Mouse (Mus musculus) fat pad, adult 2 months (tissue): ENCODE measurements around the gene Thap4.

Experiments
- DNase-seq: peaks from one replicate; pipeline ENCODE4 v3.0.0-alpha.2; 2011; ENCODE audit warnings: low read depth, low spot score; ENCODE audit errors: extremely low read depth

The Thap4 gene

DNA sequence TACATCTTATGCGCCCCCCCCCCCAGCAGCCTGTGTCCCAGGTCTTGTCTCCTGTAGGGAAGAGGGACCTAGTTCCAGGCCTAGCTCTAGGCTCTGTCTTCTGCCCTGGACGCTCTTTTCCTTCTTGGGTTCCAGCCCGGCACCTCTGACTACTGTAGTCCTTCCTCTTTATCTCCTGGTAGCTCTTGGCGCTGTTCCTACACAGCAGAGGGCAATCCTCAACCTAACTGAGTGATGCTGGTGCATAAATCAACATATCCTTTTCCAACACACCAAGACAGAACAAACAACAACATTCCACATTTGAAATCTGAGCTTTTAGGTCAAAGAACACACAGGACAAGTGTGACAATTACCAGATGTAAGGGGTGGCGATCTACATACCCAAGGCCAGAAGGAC is 8.5 kb downstream of the Thap4 start:
- DNase-seq, result no peak

DNA sequence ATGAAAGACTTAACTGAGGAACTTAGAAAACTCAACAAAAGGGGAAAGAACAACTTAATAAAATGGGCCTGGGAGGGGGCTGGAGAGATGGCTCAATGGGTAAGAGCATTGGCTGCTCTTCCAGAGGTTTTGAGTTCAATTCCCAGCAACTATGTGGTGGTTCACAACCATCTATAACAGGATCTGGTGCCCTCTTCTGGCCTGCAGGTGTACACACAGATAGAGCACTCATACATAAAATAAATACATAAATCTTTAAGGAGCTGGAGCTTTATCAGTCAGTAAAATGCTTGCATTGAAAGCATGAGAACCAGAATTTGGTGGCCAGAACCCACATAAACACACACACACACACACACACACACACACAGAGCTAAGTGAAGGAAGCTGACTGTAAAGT is 11.8 kb downstream of the Thap4 start:
- DNase-seq, result no peak

DNA sequence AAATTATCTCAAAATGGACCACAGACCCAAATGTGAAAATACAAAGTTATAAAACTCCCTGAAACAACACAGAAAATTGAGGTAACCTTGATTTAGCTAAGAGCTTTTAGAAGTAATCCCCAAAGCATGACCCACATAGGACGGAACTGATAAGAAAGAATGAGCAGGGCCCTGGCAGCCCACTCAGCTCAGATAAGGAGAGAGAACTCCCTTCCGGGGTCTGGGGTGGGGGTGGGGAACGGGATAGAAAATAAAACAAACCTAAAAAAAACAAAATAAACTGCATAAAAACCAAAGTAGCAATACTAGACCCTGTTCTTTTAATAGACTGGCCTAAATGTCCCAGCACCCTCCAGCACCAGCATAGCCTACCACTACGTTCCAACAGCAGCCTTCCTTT is 12.7 kb downstream of the Thap4 start:
- DNase-seq, result no peak

DNA sequence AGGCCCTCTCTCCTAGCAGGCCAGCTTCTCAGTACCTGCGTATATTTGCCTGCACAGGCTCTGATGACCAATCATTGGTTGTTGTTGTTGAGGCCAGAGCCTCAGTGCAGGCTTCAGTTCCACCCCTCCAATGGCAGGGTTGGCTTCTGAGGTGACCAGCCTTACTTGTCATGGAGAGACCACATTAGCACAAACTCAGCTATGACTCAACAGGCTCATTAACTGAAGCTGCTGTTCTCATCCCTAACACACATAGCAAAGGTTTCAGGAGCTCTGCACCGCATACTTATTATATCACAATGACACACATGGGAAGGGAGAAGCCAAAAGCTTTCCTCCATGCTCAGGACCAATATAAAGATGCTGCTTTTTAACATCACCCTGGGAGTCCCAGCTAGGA is 14.0 kb downstream of the Thap4 start:
- DNase-seq, result no peak

DNA sequence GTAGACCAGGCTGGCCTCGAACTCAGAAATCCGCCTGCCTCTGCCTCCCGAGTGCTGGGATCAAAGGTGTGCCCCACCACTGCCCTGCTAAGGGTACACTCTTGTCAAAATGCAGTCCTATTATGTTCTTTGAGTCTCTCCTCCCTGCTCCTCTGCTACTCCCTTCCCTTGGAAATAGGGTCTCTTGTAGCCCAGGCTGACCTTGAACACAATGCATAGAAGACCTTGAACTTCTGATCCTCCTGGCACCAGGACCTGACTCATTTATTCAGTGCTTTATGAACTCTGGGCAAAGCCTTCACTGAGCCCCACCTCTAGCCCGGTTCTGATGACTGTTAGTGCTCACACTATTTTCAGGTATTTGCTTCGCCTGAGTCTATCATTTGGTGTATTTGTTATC is 17.0 kb downstream of the Thap4 start:
- no peak for DNase-seq

DNA sequence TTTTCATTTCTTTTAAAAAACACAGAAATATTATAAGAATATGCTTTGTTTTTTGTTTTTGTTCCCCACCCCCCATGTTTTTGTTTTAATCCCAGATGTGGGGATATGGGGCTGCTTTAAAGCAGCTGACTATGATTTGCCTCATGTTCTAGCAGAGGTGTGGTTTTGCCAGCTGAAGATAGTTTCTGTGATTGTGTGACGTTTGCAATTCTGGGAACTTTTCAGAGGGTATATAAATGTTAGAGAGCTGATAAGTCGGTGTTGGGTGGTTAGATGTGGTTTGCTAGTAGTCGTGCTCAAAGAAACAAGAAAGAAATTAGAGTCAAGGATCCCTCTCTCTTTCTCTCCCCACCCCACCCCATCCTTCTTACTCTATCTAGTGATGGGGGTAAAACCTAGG is 18.8 kb downstream of the Thap4 start:
- DNase-seq, result no peak

DNA sequence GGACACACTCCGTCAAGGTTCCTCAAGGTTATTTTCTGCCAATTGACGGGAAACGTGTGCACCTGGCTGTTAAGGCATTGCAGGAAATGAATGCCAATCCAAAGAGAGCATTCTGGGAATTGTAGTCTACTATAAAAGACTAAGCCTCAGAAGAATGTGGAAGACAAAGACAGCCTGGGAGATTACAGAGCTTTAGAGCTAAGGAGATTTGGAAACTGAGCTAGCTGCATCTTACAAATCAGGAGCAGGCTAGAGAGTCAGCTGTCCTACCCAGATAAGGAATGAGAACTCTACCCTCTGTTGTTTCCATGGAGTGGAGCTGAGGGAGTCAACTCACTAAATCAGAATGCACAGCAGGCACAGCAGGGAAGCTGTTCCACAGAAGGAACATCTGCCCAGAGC is 22.8 kb downstream of the Thap4 start:
- no peak for DNase-seq

DNA sequence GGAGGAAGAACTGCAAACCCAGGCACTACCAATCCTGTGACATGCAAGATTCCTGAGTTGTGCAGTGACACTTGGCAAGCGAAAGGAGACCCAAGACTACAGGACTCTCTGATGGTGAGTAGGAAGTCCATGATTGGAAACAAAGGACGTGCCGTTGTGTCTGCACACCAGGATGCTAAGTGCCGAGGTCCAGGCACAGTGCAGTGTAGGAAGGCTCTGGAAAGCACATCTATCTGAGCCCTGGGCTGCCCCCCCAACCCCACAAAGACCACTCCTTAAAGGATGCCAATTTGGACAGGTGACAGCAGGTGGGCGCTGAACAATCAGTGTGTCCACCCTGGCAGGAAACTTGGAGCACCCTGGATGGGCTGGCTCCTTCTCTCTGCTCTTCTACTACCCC is 23.6 kb downstream of the Thap4 start:
- no peak for DNase-seq

DNA sequence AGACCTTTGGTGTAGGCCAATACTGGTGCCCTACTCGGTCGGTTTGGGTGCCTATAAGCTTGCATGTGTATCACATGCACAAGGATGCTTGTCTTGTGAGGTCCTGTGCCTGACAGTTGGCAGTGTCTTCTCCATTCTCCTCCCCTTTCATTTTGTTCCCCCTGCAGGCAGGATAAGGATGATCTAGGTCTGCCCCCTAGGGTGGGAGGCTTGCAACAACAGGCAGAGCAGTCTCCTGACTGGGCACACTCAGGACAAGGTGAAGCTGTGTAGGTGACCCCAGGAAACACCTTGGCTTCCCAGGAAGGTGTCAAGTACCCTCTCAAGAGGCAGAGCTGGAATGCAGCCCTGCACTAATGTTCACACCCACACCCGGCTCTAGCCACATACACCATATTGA is 27.7 kb downstream of the Thap4 start:
- no peak for DNase-seq

DNA sequence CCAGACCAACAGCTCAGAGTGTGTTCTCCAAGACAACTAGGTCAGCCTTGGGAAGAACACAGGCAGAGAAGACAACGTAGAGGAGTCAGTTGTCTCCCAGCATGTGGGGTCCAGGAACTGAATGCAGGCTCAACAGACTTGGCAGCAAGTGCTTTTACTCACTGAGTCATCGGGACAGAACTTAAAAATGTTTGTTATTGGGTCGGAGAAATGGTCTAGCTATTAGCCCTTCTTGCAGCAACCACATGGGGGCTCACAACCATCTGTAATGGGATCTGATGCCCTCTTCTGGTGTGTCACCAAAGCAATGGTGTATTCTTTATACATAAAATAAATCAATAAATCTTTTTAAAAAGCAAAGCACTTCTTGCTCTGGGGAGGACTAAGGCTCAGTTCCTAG is 28.5 kb downstream of the Thap4 start:
- DNase-seq, result no peak

DNA sequence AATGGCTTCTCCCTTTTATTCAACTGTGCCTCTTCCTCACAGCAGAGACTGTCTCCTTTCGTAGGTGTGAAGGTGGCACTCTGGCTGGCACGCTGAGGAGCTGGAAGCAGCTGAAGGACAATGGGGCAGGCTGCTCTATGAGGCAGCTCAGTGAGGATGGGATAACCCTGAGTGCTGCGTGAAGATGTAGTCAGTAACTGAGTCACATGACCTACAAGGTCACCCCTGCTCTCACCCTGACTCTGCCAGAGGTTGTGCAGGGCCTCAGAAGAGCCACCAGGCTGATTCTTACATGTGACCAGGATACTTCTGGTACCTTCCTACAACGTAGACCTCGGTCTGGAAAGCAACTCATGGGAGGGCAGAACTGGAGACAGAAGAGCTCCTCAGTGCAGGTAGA is 29.0 kb downstream of the Thap4 start:
- DNase-seq, result no peak

DNA sequence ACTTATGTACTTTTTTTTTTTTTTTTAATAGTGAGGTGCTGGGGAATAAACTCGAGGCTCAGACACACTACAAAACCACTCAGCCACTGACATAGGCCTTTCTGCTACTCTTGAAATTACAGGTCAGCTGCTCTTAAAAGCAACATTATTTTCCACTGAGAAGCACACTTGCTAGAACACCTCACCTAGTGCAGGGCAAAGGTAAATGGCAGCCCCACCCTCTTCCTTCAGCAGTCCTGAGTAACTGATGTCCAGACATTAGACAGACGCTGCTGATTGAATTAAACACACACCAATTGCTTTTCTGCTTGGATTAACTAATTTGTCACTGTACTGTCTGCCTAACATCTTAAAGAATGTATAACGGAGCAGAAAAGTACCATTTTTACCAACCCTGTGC is 30.0 kb downstream of the Thap4 start:
- no peak for DNase-seq

DNA sequence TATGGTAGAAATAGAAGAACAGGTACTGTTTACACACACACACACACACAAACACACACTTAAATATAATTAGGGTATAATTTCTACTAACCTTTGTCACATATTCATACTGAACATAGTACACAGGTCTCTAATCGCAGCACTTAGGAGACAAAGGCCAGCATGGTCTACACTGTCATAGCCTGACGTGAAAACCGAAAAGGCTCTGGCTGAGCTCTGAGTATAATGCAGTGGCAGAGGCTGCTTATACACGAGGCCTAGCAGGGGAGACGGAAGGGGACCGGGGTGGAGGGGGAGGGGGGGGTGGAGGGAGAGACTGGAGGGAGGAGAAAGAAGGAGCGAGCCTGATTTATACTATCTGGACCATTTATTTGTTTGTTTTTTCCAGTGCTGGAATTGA is 33.1 kb downstream of the Thap4 start:
- no peak for DNase-seq

DNA sequence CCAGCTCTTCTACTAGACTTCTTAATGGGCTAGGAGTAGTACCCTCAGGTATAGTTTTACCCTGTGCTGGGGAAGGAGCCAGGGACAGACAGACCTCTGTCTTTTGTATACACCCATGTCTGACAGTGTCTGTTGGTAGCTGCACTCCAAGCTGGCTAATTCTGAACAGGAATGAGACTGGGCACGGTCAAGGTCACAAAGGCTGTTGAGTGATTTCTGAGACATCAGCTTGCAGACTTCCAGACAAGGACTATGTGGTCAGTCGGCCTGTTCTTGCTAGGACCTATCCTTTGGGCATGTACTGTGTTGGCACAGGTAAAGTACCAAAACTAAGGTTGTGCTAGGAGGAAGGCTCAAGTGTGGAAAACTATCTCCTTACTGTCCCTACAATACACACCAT is 38.5 kb downstream of the Thap4 start:
- no peak for DNase-seq

DNA sequence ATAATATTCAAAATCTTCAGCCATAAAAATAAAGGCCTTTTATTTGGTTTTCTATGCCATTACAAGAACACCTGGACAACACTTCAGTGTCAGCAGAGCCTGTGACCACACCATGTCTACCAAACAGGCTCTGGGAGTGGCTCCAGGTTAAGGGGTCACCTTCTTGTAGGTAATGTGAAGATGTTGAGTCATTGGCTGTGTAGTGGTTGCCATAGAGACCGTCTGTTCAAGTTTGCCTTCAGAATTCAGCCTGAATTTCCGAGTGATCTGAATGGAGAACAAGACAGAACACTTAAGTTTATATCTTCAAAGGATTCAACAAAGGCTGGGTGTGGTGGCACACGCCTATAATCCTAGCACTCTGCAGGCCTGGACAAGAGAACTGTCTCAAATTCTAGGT is 49.3 kb downstream of the Thap4 start:
- DNase-seq, result no peak

DNA sequence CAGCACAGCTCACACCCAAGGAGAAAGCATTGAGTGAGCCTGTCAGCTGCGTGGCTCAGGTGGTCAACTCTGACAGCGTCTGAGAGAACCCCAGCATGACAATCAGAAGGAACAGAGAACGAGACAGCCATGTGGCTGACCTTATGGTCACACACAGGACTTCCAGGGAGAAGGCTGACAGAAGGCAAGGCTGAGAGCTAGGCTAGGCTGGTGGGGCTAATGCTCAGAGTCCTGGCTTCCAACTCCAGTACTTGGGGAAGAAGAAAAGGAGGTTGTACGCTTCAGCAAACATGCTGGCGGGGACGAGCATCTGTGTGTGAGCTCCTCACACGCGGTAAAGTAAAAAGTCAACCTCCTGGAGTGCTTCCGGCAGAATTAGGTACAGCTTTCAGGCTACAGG is 50.3 kb downstream of the Thap4 start:
- DNase-seq, result no peak

DNA sequence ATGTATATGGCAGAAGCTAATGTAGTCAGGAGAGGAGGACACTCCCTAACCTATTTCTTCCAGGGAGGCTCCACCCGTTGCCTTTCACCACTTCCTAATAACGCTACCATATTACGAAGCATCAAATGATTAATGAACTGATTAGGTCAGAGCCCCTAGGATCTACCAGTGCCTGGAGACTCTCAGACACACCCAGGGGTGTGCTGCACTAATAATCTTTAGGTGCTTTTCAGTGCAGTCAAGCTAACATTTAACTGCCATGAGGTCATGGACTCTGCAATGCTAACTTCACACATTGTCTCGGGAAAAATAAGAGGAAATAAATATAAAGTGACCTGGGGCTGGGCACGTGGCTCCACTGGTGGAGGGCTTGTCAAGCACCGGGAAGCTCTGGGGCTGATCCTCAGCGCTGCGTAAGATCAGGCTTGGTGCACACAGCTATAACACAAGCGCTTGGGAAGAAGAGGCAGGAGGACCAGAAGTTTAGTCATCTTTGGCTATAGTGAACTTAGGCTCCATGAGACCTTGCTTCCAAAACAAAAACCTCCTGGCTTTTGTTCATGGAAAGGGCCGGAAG is 51.1 kb downstream of the Thap4 start:
- no peak for DNase-seq

DNA sequence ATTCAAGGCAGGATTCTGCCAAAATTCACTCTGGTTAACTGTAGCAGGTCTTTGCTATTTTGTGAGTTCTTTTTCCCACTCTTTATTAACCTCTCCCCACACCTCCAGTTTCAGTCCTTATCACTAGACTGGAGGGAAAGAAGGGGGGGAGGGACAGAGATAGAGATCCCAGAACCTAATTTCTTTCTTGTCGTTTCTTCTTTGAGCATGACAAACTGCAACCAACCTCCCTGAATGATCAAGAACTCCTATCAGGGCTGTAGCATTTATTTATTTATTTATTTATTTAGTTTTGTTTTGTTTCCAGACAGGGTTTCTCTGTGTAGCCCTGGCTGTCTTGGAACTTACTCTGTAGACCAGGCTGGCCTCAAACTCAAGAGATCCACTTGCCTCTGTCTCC is 52.6 kb downstream of the Thap4 start:
- DNase-seq, result no peak

DNA sequence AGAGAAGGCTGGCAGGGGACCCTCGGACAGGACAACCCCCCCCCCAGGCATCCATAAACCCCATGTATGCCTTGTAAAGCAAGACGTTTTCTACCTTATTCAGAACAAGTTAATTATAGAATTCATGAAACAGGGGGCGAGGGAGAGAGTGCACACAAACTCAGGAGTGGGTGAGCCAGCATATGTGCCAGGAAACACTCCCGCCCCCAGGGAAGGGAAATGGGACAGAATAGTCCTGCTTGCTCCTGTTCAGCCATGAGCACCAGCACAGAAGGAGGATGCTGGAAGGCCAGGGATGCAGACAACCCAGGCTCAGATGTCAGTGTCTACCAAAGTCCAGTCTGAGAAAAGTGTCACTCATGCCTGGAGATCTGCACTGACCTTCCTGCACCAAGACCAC is 55.5 kb downstream of the Thap4 start:
- DNase-seq, result no peak

DNA sequence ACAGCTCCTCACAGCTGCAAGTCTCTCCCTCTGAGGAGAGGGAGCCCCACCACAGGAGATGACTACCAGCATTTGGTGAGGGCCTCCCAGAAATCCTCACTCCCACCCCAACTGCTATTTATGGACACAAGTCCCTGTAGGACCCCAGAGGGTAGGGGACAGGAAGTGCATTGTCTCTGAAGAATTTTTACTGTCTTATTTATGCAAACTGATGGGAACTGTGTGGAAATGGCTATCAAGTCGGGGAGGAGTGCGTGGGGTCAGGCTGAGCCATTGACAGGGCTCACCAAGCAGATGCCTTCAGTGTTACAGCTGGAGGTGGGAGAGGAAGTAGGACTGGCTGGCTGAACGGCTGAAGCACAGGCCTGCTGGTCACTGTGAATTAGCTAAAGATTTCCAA is 57.3 kb downstream of the Thap4 start:
- DNase-seq, result no peak

DNA sequence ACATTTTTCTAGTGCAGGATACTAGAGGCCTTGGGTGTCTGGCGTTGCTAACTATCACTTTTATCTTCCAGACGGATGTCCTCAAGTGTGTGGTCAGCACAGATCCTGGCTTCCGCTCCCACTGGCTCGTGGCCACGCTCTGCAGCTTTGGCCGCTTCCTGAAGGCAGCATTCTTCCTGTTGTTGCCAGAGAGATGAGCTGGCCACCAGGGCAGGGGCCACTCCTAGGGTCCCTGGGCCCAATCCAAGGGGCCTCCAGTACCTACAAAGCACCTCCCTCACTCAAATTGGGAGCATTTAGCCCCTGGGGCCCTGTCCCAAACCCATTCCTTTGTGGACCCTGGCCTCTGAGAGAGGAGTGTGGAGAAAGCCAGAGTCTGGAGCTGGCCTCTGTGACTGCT is 59.7 kb downstream of the Thap4 start:
- DNase-seq, result no peak

DNA sequence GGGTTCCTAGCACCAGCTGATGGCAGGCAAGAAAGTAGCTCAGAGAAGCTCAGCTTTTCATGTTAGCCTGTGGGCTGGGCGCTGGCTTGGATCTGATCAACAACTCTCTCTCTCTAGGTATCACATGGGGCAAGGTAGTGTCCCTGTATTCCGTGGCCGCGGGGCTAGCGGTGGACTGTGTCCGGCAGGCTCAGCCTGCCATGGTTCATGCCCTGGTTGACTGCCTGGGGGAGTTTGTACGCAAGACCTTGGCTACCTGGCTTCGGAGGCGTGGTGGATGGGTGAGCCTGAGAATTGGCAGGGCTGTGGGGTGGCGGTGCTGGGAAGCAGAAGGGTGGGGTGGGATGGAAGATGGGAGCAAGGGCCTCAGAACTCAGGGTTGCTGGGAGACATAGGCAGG is 60.7 kb downstream of the Thap4 start:
- no peak for DNase-seq

DNA sequence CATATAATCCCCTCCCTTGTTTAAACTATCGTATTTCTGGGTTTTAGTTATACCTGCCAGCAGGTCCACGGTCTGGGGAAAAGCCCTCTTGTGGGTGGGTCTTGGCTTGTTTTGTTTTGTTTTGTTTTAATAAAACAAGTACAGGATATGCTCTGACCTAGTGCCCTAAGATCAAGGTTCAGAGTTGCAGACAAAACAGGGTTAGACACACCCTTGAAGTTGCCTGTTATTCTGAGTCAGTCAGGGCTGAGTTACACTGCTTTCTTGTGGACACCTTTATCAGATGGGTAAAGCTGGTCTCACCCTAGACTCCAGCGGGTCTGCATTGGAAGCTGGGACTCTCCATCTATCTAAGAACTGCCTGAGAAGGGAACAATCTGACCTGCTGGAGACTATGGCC is 61.2 kb downstream of the Thap4 start:
- DNase-seq, result no peak

DNA sequence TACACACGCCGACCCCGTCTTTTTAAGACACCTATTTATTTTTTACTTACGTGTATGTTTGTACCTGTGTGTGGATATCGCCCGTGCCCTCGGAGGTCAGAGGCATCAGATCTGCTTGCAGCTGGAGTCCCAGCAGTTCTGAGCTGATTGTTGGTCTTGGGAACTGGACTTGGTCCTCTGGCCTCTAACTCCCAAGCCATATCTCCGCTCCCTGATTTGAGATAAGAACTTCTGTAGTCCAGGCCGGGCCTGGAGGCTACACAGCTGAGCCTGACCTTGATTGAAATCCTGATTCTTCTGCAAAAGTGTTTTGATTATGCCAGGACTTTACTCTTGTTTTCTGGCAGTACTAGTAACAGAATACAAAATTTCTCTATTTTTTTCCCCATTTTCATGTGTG is 61.9 kb downstream of the Thap4 start:
- DNase-seq, result no peak
